Mouse (Mus musculus) mesoderm, embryonic 11.5 days (tissue): Measurements from ENCODE around the gene Fdxacb1.

Experiments used
- DNase-seq: peaks from one replicate; pipeline ENCODE4 v3.0.0-alpha.2; 2012; ENCODE audit warnings: low read depth, low spot score

Gene Fdxacb1

GRCm38 (mm10) chr9:50746214-50746677 is 21.8 kb upstream of the Fdxacb1 start, which contains the start of gene 2310030G06Rik:
TSS of gene 2310030G06Rik (minus strand) at chr9:50746536.
- DNase-seq: peak; percentile 52

GRCm38 (mm10) chr9:50750706-50751105 is 17.3 kb upstream of the Fdxacb1 start:
- no peak for DNase-seq

GRCm38 (mm10) chr9:50751323-50751722 is 16.7 kb upstream of the Fdxacb1 start, which contains the start of gene Cryab:
TSS of gene Cryab (plus strand) at chr9:50751325.
- DNase-seq: no peak

GRCm38 (mm10) chr9:50752054-50752602 is 15.9 kb upstream of the Fdxacb1 start, which contains the start of gene Hspb2:
TSS of gene Hspb2 (minus strand) at chr9:50752354.
- DNase-seq: no peak

- no peak for DNase-seq
These were observed 15.0 kb upstream of the Fdxacb1 start for GRCm38 (mm10) chr9:50752784-50753615.

GRCm38 (mm10) chr9:50753947-50754346 is 14.1 kb upstream of the Fdxacb1 start:
- no peak for DNase-seq

GRCm38 (mm10) chr9:50756711-50757110 is 11.3 kb upstream of the Fdxacb1 start:
- DNase-seq: no peak

- no peak for DNase-seq
These were observed 6.4 kb upstream of the Fdxacb1 start for GRCm38 (mm10) chr9:50761520-50762243.

- peak; percentile 34 for DNase-seq
These were observed 4.7 kb upstream of the Fdxacb1 start for GRCm38 (mm10) chr9:50763331-50763730.

GRCm38 (mm10) chr9:50767531-50768106 is 417 bp upstream of the Fdxacb1 start:
- no peak for DNase-seq

GRCm38 (mm10) chr9:50770011-50770410 is 2.0 kb downstream of the Fdxacb1 start:
- DNase-seq: no peak

- DNase-seq: no peak
These were observed 6.0 kb downstream of the Fdxacb1 start for GRCm38 (mm10) chr9:50774026-50774462.

- peak; percentile 92 for DNase-seq
These were observed 7.1 kb downstream of the Fdxacb1 start, which contains the start of the genes Alg9 and 1110032A03Rik for GRCm38 (mm10) chr9:50774991-50775612. TSS of gene Alg9 (plus strand) at chr9:50775019. TSS of gene 1110032A03Rik (minus strand) at chr9:50775520.

GRCm38 (mm10) chr9:50775662-50776126 is 7.7 kb downstream of the Fdxacb1 start:
- peak; percentile 26 for DNase-seq

- no peak for DNase-seq
These were observed 8.2 kb downstream of the Fdxacb1 start for GRCm38 (mm10) chr9:50776162-50776760.

- peak; percentile 37 for DNase-seq
These were observed 14.1 kb downstream of the Fdxacb1 start for GRCm38 (mm10) chr9:50782155-50782554.

GRCm38 (mm10) chr9:50795266-50795665 is 27.2 kb downstream of the Fdxacb1 start:
- DNase-seq: no peak

- DNase-seq: no peak
These were observed 28.7 kb downstream of the Fdxacb1 start for GRCm38 (mm10) chr9:50796776-50797175.

- DNase-seq: no peak
These were observed 29.6 kb downstream of the Fdxacb1 start for GRCm38 (mm10) chr9:50797641-50798040.

- DNase-seq: no peak
These were observed 30.3 kb downstream of the Fdxacb1 start for GRCm38 (mm10) chr9:50798368-50798767.
